Mouse (Mus musculus) lung, adult 2 months (tissue): ENCODE results near the gene Cyp2d11. TPM values are rescaled to one million over a fixed set of nuclear protein-coding genes. Genes with fewer than 3 reads are reported as not detected.
A peak's percentile ranks its signal among the peaks of the same experiment; 100 is the strongest.
"Not testable (repeated sequence)": the region's sequence is repeated elsewhere in the genome, so short reads cannot be mapped to it uniquely, and the experiment has no call there.

Experiments
- DNase-seq: peaks from one replicate; pipeline ENCODE4 v3.0.0; 2022
- H3K4me1 ChIP-seq: fragments of 200-500 bp; 2 replicates; pipeline ENCODE4 v1.6.1; 2011; ENCODE audit warnings: low read length; ENCODE audit not compliant: control insufficient read depth, insufficient read depth
- H3K4me3 ChIP-seq: fragments of 200-500 bp; replicated peaks from 2 replicates; pipeline ENCODE3; 2011; ENCODE audit warnings: low read depth, mild to moderate bottlenecking, control low read depth, low read length; ENCODE audit errors: extremely low read depth
- CTCF ChIP-seq: fragments of 200-500 bp; IDR thresholded peaks from 2 replicates; pipeline ENCODE4 v1.5.1; 2011; ENCODE audit warnings: mild to moderate bottlenecking, low read length, control low read depth; ENCODE audit not compliant: insufficient read depth
- POLR2A ChIP-seq: fragments of 200-500 bp; IDR thresholded peaks from 2 replicates; pipeline ENCODE4 v1.6.1; 2011; ENCODE audit warnings: low read depth, mild to moderate bottlenecking, control low read depth, low read length, borderline replicate concordance; ENCODE audit errors: extremely low read depth
- WGBS: fragments of 180-500 bp; shearing (Covaris S2); methylation state at CpG from one replicate; pipeline ENCODE4 v1.1.7; 2018; 5-methylcytosine and 5-hydroxymethylcytosine counted together
- polyA plus RNA-seq: library from polyadenylated mRNA; depleted of rRNA; stranded (reverse); fragments of >200 nt; gene quantifications from 2 replicates; pipeline ENCODE4 v1.2.3, GENCODE M21; 2012

The Cyp2d11 gene
- polyA plus RNA-seq, 1 experiment: not detected

- peaks cover 15% of the 10 kb centered on the region for H3K4me1 ChIP-seq
- no peak for DNase-seq
- no peak overlapping the region for H3K4me3 ChIP-seq
- 91% methylated on average over 5 of the region's 5 CpGs for WGBS
- TF ChIP-seq CTCF: no peak
Measured at GRCm38 (mm10) chr15:82374437-82374836, 19.4 kb downstream of the Cyp2d11 start.

- no peak for DNase-seq
- Histone ChIP-seq H3K4me1 (peaks cover 13% of the 10 kb centered on the region), H3K4me3 (no peak overlapping the region)
- no peak for TF ChIP-seq POLR2A
- no peak for TF ChIP-seq CTCF
- WGBS: 87% methylated on average over 5 of the region's 5 CpGs
Measured at GRCm38 (mm10) chr15:82372991-82373390, 20.8 kb downstream of the Cyp2d11 start.

GRCm38 (mm10) chr15:82372446-82372845, 21.4 kb downstream of the Cyp2d11 start:
- H3K4me1 ChIP-seq: peaks cover 10% of the 10 kb centered on the region
- H3K4me3 ChIP-seq: no peak overlapping the region
- WGBS: 85% methylated on average over 6 of the region's 6 CpGs
- DNase-seq: no peak
- TF ChIP-seq POLR2A (no peak), CTCF (no peak)

GRCm38 (mm10) chr15:82368851-82369250, 25.0 kb downstream of the Cyp2d11 start:
- Histone ChIP-seq H3K4me1 (0 out of 2 replicates have a peak, but pooled peaks cover 2% of the 10 kb centered on the region), H3K4me3 (no peak overlapping the region)
- no peak for DNase-seq
- TF ChIP-seq CTCF: no peak
- no peak for TF ChIP-seq POLR2A
- 74% methylated on average over 1 of the region's 1 CpGs for WGBS

GRCm38 (mm10) chr15:82368146-82368545, 25.7 kb downstream of the Cyp2d11 start:
- Histone ChIP-seq H3K4me3 (no peak overlapping the region), H3K4me1 (0 out of 2 replicates have a peak, but pooled peaks cover 2% of the 10 kb centered on the region)
- TF ChIP-seq CTCF: no peak
- TF ChIP-seq POLR2A: no peak
- 83% methylated on average over 4 of the region's 4 CpGs for WGBS
- no peak for DNase-seq

GRCm38 (mm10) chr15:82364561-82364960, 29.3 kb downstream of the Cyp2d11 start:
- not testable (repeated sequence) for DNase-seq, H3K4me3 ChIP-seq, H3K4me1 ChIP-seq
- WGBS: 2% methylated on average over 6 of the region's 9 CpGs

- not testable (repeated sequence) for H3K4me1 ChIP-seq, H3K4me3 ChIP-seq, DNase-seq
- 46% methylated on average over 8 of the region's 12 CpGs for WGBS
Measured at GRCm38 (mm10) chr15:82363801-82364200, 30.0 kb downstream of the Cyp2d11 start.

GRCm38 (mm10) chr15:82362234-82362633, 31.6 kb downstream of the Cyp2d11 start:
- Histone ChIP-seq H3K4me1 (peaks cover 3% of the 10 kb centered on the region; the same call in 1 of the 2 replicates), H3K4me3 (no peak overlapping the region)
- DNase-seq: no peak
- no peak for TF ChIP-seq CTCF
- TF ChIP-seq POLR2A: no peak
- 73% methylated on average over 4 of the region's 4 CpGs for WGBS

GRCm38 (mm10) chr15:82361459-82362018, 32.3 kb downstream of the Cyp2d11 start:
- H3K4me3 ChIP-seq: no peak overlapping the region
- TF ChIP-seq POLR2A (no peak), CTCF (peak; percentile 58)
- DNase-seq: no peak
- H3K4me1 ChIP-seq: peaks cover 3% of the 10 kb centered on the region; the same call in 1 of the 2 replicates
- 64% methylated on average over 11 of the region's 11 CpGs for WGBS

- TF ChIP-seq CTCF (no peak), POLR2A (0 out of 2 replicates have a peak, but pooled peaks have one; percentile 6)
- 44% methylated on average over 22 of the region's 22 CpGs for WGBS
- Histone ChIP-seq H3K4me1 (peaks cover 3% of the 10 kb centered on the region; the same call in 1 of the 2 replicates), H3K4me3 (peak overlapping the region; percentile 40)
- no peak for DNase-seq
Measured at GRCm38 (mm10) chr15:82358431-82359260, 35.2 kb downstream of the Cyp2d11 start.
